Mouse (Mus musculus) neutrophil, adult 5-6 weeks (primary cell): Measurements from ENCODE around the gene Edn2. TPM values are rescaled to one million over a fixed set of nuclear protein-coding genes. Genes with fewer than 3 reads are reported as not detected.

Experiments used
- ATAC-seq: fragments of 151-379, 151-347 bp; 2 replicates; pipeline ENCODE4 v1.8.0; 2017; ENCODE audit warnings: mild to moderate bottlenecking, moderate TSS enrichment; ENCODE audit not compliant: insufficient number of reproducible peaks, poor library complexity, low FRiP score, severe bottlenecking; ENCODE audit errors: extremely low read depth
- total RNA-seq: library from RNA; stranded (forward); fragments of 200-1000 nt; gene quantifications from 2 replicates; pipeline ENCODE4 v1.2.3, GENCODE M21; 2017

The Edn2 gene
- total RNA-seq, 1 experiment from 2014 or later = not detected

- no peak for ATAC-seq
These were observed 10.6 kb upstream of the Edn2 start for GRCm38 (mm10) chr4:120150345-120150920.

GRCm38 (mm10) chr4:120151906-120152305, 9.1 kb upstream of the Edn2 start:
- ATAC-seq = no peak

- ATAC-seq = no peak
These were observed 8.4 kb upstream of the Edn2 start for GRCm38 (mm10) chr4:120152648-120153047.

- no peak for ATAC-seq
These were observed 7.3 kb upstream of the Edn2 start for GRCm38 (mm10) chr4:120153736-120154135.

- no peak for ATAC-seq
These were observed 2.2 kb upstream of the Edn2 start for GRCm38 (mm10) chr4:120158714-120159310.

GRCm38 (mm10) chr4:120162586-120162985, 1.6 kb downstream of the Edn2 start:
- ATAC-seq = no peak

- no peak for ATAC-seq
These were observed 2.2 kb downstream of the Edn2 start for GRCm38 (mm10) chr4:120163242-120163641.

- no peak for ATAC-seq
These were observed 3.3 kb downstream of the Edn2 start for GRCm38 (mm10) chr4:120164316-120164715.

- ATAC-seq = no peak
These were observed 6.8 kb downstream of the Edn2 start for GRCm38 (mm10) chr4:120167778-120168177.

- no peak for ATAC-seq
These were observed 7.3 kb downstream of the Edn2 start for GRCm38 (mm10) chr4:120168346-120168745.

GRCm38 (mm10) chr4:120170387-120170936, 9.5 kb downstream of the Edn2 start:
- no peak for ATAC-seq

- no peak for ATAC-seq
These were observed 11.2 kb downstream of the Edn2 start for GRCm38 (mm10) chr4:120172050-120172684.

- no peak for ATAC-seq
These were observed 18.1 kb downstream of the Edn2 start for GRCm38 (mm10) chr4:120179123-120179522.

GRCm38 (mm10) chr4:120180535-120180934, 19.5 kb downstream of the Edn2 start:
- no peak for ATAC-seq

GRCm38 (mm10) chr4:120184374-120184991, 23.5 kb downstream of the Edn2 start:
- no peak for ATAC-seq

GRCm38 (mm10) chr4:120186441-120186840, 25.4 kb downstream of the Edn2 start:
- no peak for ATAC-seq

- ATAC-seq = no peak
These were observed 25.9 kb downstream of the Edn2 start for GRCm38 (mm10) chr4:120186934-120187333.

GRCm38 (mm10) chr4:120188204-120188603, 27.2 kb downstream of the Edn2 start:
- no peak for ATAC-seq

- no peak for ATAC-seq
These were observed 27.7 kb downstream of the Edn2 start for GRCm38 (mm10) chr4:120188651-120189161.

GRCm38 (mm10) chr4:120189941-120190340, 28.9 kb downstream of the Edn2 start:
- no peak for ATAC-seq
